Mouse (Mus musculus) cerebellum, adult 11 months (tissue): Measurements from ENCODE around the gene Hdac9.
A peak's percentile ranks its signal among the peaks of the same experiment; 100 is the strongest.

ENCODE experiments used
- DNase-seq: peaks from one replicate; pipeline ENCODE4 v3.0.0; 2022

Gene Hdac9

GRCm38 (mm10) chr12:34916995-34917394 lies at the start of gene Hdac9:
TSS of gene Hdac9 (minus strand) at chr12:34917095.
- DNase-seq, result no peak

GRCm38 (mm10) chr12:34949066-34949706 lies 32.3 kb upstream of the Hdac9 start:
- DNase-seq, result no peak

GRCm38 (mm10) chr12:34937918-34938317 lies 21.0 kb upstream of the Hdac9 start:
- DNase-seq, result no peak

- DNase-seq, result peak; percentile 8
Observed at GRCm38 (mm10) chr12:34908008-34908407, 8.9 kb downstream of the Hdac9 start.

- peak; percentile 34 for DNase-seq
Observed at GRCm38 (mm10) chr12:34907506-34907850, 9.4 kb downstream of the Hdac9 start.

GRCm38 (mm10) chr12:34906704-34907505 lies 10.0 kb downstream of the Hdac9 start:
- peak; percentile 53 for DNase-seq

GRCm38 (mm10) chr12:34906376-34906703 lies 10.6 kb downstream of the Hdac9 start:
- DNase-seq, result no peak

- no peak for DNase-seq
Observed at GRCm38 (mm10) chr12:34900241-34900640, 16.7 kb downstream of the Hdac9 start.

- no peak for DNase-seq
Observed at GRCm38 (mm10) chr12:34894867-34895266, 22.0 kb downstream of the Hdac9 start.

GRCm38 (mm10) chr12:34888694-34889093 lies 28.2 kb downstream of the Hdac9 start:
- DNase-seq, result no peak

- DNase-seq, result no peak
Observed at GRCm38 (mm10) chr12:34874926-34875325, 42.0 kb downstream of the Hdac9 start.

- DNase-seq, result no peak
Observed at GRCm38 (mm10) chr12:34871028-34871427, 45.9 kb downstream of the Hdac9 start.

GRCm38 (mm10) chr12:34841196-34841595 lies 75.7 kb downstream of the Hdac9 start:
- DNase-seq, result no peak

GRCm38 (mm10) chr12:34837318-34837717 lies 79.6 kb downstream of the Hdac9 start:
- no peak for DNase-seq

- DNase-seq, result no peak
Observed at GRCm38 (mm10) chr12:34836864-34837263, 80.0 kb downstream of the Hdac9 start.

GRCm38 (mm10) chr12:34836085-34836484 lies 80.8 kb downstream of the Hdac9 start:
- no peak for DNase-seq

- DNase-seq, result no peak
Observed at GRCm38 (mm10) chr12:34835493-34835892, 81.4 kb downstream of the Hdac9 start.

GRCm38 (mm10) chr12:34828684-34829083 lies 88.2 kb downstream of the Hdac9 start:
- no peak for DNase-seq

- no peak for DNase-seq
Observed at GRCm38 (mm10) chr12:34826931-34827330, 90.0 kb downstream of the Hdac9 start.

- DNase-seq, result no peak
Observed at GRCm38 (mm10) chr12:34820229-34820628, 96.7 kb downstream of the Hdac9 start.

GRCm38 (mm10) chr12:34811673-34812613 lies 105.0 kb downstream of the Hdac9 start:
- no peak for DNase-seq

GRCm38 (mm10) chr12:34810221-34810620 lies 106.7 kb downstream of the Hdac9 start:
- no peak for DNase-seq

- no peak for DNase-seq
Observed at GRCm38 (mm10) chr12:34808180-34808579, 108.7 kb downstream of the Hdac9 start.
